Mouse (Mus musculus): ENCODE measurements around the gene Mpp2. TPM values are rescaled to one million over a fixed set of nuclear protein-coding genes. Genes with fewer than 3 reads are reported as not detected.

The Mpp2 gene
- polyA plus RNA-seq, 1 experiment from 2014 or later, result 22.0 TPM

GRCm38 (mm10) chr11:102029966-102030365, 58.3 kb downstream of the Mpp2 start:
- Histone ChIP-seq H3K4me1 (peaks cover 27% of the 10 kb centered on the region), H3K4me2 (replicated peaks) (no peak overlapping the region), H3K9ac (no peak overlapping the region), H3K27ac (no peak overlapping the region), H3K4me3 (no peak overlapping the region), H3K9me3 (replicated peaks) (no peaks in the 10 kb centered on the region), H3K36me3 (no peaks in the 10 kb centered on the region), H3K27me3 (peaks cover 4% of the 10 kb centered on the region; the same call in 1 of the 2 replicates)
- ATAC-seq (ENCODE audit: low FRiP score), result no peak
- 29% methylated on average over 7 of the region's 7 CpGs for WGBS

GRCm38 (mm10) chr11:102029304-102029703, 59.0 kb downstream of the Mpp2 start:
- Histone ChIP-seq H3K36me3 (no peaks in the 10 kb centered on the region), H3K9ac (no peak overlapping the region), H3K9me3 (replicated peaks) (no peaks in the 10 kb centered on the region), H3K27me3 (peaks cover 4% of the 10 kb centered on the region; the same call in 1 of the 2 replicates), H3K4me2 (replicated peaks) (no peak overlapping the region), H3K4me3 (no peak overlapping the region), H3K4me1 (peaks cover 31% of the 10 kb centered on the region), H3K27ac (no peak overlapping the region)
- no peak for ATAC-seq (ENCODE audit: low FRiP score)
- 81% methylated on average over 4 of the region's 4 CpGs for WGBS

- peak within 1 kb of the TSS; percentile 83 for H3K4me2 ChIP-seq (replicated peaks)
- peak within 1 kb of the TSS; percentile 83 for H3K9ac ChIP-seq
- 73% methylated on average over 6 of the region's 6 CpGs for WGBS
- H3K36me3 ChIP-seq, result no peaks in the 10 kb centered on the region
- H3K27me3 ChIP-seq, result peaks cover 4% of the 10 kb centered on the region; the same call in 1 of the 2 replicates
- peak within 1 kb of the TSS; percentile 90 for H3K27ac ChIP-seq
- no peak for ATAC-seq (ENCODE audit: low FRiP score)
- H3K4me1 ChIP-seq, result peaks cover 36% of the 10 kb centered on the region
- peak within 1 kb of the TSS; percentile 68 for H3K4me3 ChIP-seq
- H3K9me3 ChIP-seq (replicated peaks), result no peaks in the 10 kb centered on the region
Observed at GRCm38 (mm10) chr11:102028087-102028816, 60.1 kb downstream of the Mpp2 start, which contains the start of gene Mpp3. Mpp3 (minus strand) TSS chr11:102028461.

GRCm38 (mm10) chr11:102027361-102028017, 60.8 kb downstream of the Mpp2 start:
- peaks cover 4% of the 10 kb centered on the region; the same call in 1 of the 2 replicates for H3K27me3 ChIP-seq
- 5% methylated on average over 12 of the region's 12 CpGs for WGBS
- 0 out of 2 replicates have a peak, but pooled peaks cover 2% of the 10 kb centered on the region for H3K36me3 ChIP-seq
- H3K4me2 ChIP-seq (replicated peaks), result peak overlapping the region; percentile 83
- peak overlapping the region; percentile 90 for H3K27ac ChIP-seq
- no peaks in the 10 kb centered on the region for H3K9me3 ChIP-seq (replicated peaks)
- peak overlapping the region; percentile 83 for H3K9ac ChIP-seq
- ATAC-seq (ENCODE audit: low FRiP score), result peak; percentile 28
- H3K4me1 ChIP-seq, result peaks cover 36% of the 10 kb centered on the region
- H3K4me3 ChIP-seq, result peak overlapping the region; percentile 68

GRCm38 (mm10) chr11:102026694-102027360, 61.5 kb downstream of the Mpp2 start:
- peak overlapping the region; percentile 68 for H3K4me3 ChIP-seq
- H3K4me1 ChIP-seq, result peaks cover 36% of the 10 kb centered on the region
- peak; percentile 93 for ATAC-seq (ENCODE audit: low FRiP score)
- peaks cover 4% of the 10 kb centered on the region; the same call in 1 of the 2 replicates for H3K27me3 ChIP-seq
- peak overlapping the region; percentile 90 for H3K27ac ChIP-seq
- WGBS, result 1% methylated on average over 53 of the region's 73 CpGs
- no peaks in the 10 kb centered on the region for H3K9me3 ChIP-seq (replicated peaks)
- peak overlapping the region; percentile 83 for H3K4me2 ChIP-seq (replicated peaks)
- peak overlapping the region; percentile 83 for H3K9ac ChIP-seq
- H3K36me3 ChIP-seq, result 0 out of 2 replicates have a peak, but pooled peaks cover 8% of the 10 kb centered on the region

GRCm38 (mm10) chr11:102025991-102026660, 62.2 kb downstream of the Mpp2 start:
- Histone ChIP-seq H3K27me3 (peaks cover 4% of the 10 kb centered on the region; the same call in 1 of the 2 replicates), H3K9me3 (replicated peaks) (no peaks in the 10 kb centered on the region), H3K36me3 (peaks cover 13% of the 10 kb centered on the region; the same call in 1 of the 2 replicates), H3K4me3 (peak overlapping the region; percentile 68), H3K4me2 (replicated peaks) (peak overlapping the region; percentile 83), H3K9ac (peak overlapping the region; percentile 83), H3K4me1 (peaks cover 36% of the 10 kb centered on the region), H3K27ac (peak overlapping the region; percentile 90)
- WGBS, result 4% methylated on average over 23 of the region's 23 CpGs
- peak; percentile 27; the same call in 1 of the 2 replicates for ATAC-seq (ENCODE audit: low FRiP score)

GRCm38 (mm10) chr11:102025354-102025753, 63.0 kb downstream of the Mpp2 start:
- Histone ChIP-seq H3K9me3 (replicated peaks) (no peaks in the 10 kb centered on the region), H3K27ac (no peak overlapping the region), H3K9ac (peak overlapping the region; percentile 45; the same call in 1 of the 2 replicates), H3K4me2 (replicated peaks) (peak overlapping the region; percentile 83), H3K36me3 (peaks cover 13% of the 10 kb centered on the region; the same call in 1 of the 2 replicates), H3K27me3 (peaks cover 4% of the 10 kb centered on the region; the same call in 1 of the 2 replicates), H3K4me1 (peaks cover 36% of the 10 kb centered on the region), H3K4me3 (peak overlapping the region; percentile 68)
- 30% methylated on average over 7 of the region's 7 CpGs for WGBS
- ATAC-seq (ENCODE audit: low FRiP score), result no peak

- H3K9me3 ChIP-seq (replicated peaks), result no peaks in the 10 kb centered on the region
- peak overlapping the region; percentile 68; the same call in 1 of the 2 replicates for H3K4me3 ChIP-seq
- peaks cover 4% of the 10 kb centered on the region; the same call in 1 of the 2 replicates for H3K27me3 ChIP-seq
- 89% methylated on average over 4 of the region's 4 CpGs for WGBS
- H3K4me1 ChIP-seq, result peaks cover 33% of the 10 kb centered on the region
- ATAC-seq (ENCODE audit: low FRiP score), result no peak
- no peak overlapping the region for H3K27ac ChIP-seq
- peak overlapping the region; percentile 45 for H3K9ac ChIP-seq
- peaks cover 13% of the 10 kb centered on the region; the same call in 1 of the 2 replicates for H3K36me3 ChIP-seq
- H3K4me2 ChIP-seq (replicated peaks), result peak overlapping the region; percentile 83
Observed at GRCm38 (mm10) chr11:102024875-102025274, 63.4 kb downstream of the Mpp2 start.

GRCm38 (mm10) chr11:102024084-102024758, 64.1 kb downstream of the Mpp2 start:
- 84% methylated on average over 6 of the region's 6 CpGs for WGBS
- no peak for ATAC-seq (ENCODE audit: low FRiP score)

GRCm38 (mm10) chr11:102023406-102023805, 64.9 kb downstream of the Mpp2 start:
- Histone ChIP-seq H3K9me3 (replicated peaks) (no peaks in the 10 kb centered on the region), H3K27ac (no peak overlapping the region), H3K9ac (no peak overlapping the region), H3K4me3 (no peak overlapping the region), H3K4me2 (replicated peaks) (no peak overlapping the region), H3K36me3 (peaks cover 20% of the 10 kb centered on the region), H3K4me1 (peaks cover 35% of the 10 kb centered on the region), H3K27me3 (peaks cover 4% of the 10 kb centered on the region; the same call in 1 of the 2 replicates)
- no peak for ATAC-seq (ENCODE audit: low FRiP score)
- 85% methylated on average over 13 of the region's 13 CpGs for WGBS

More at GRCm38 (mm10) chr11:102024084-102024758, 64.1 kb downstream of the Mpp2 start:
- Histone ChIP-seq H3K4me1 (peaks cover 35% of the 10 kb centered on the region), H3K4me2 (replicated peaks) (no peak overlapping the region), H3K9ac (no peak overlapping the region), H3K4me3 (no peak overlapping the region), H3K36me3 (peaks cover 13% of the 10 kb centered on the region; the same call in 1 of the 2 replicates), H3K9me3 (replicated peaks) (no peaks in the 10 kb centered on the region), H3K27ac (no peak overlapping the region), H3K27me3 (peaks cover 4% of the 10 kb centered on the region; the same call in 1 of the 2 replicates)

- Histone ChIP-seq H3K4me2 (replicated peaks) (no peak overlapping the region), H3K27ac (no peak overlapping the region), H3K4me3 (no peak overlapping the region), H3K4me1 (peaks cover 25% of the 10 kb centered on the region), H3K9me3 (replicated peaks) (no peaks in the 10 kb centered on the region), H3K27me3 (peaks cover 4% of the 10 kb centered on the region; the same call in 1 of the 2 replicates), H3K9ac (no peak overlapping the region), H3K36me3 (peaks cover 40% of the 10 kb centered on the region)
- no peak for ATAC-seq (ENCODE audit: low FRiP score)
- WGBS, result 85% methylated on average over 5 of the region's 5 CpGs
Observed at GRCm38 (mm10) chr11:102021196-102021595, 67.1 kb downstream of the Mpp2 start.
